Mouse (Mus musculus): ENCODE results near the gene Letm1.

The Letm1 gene

DNA sequence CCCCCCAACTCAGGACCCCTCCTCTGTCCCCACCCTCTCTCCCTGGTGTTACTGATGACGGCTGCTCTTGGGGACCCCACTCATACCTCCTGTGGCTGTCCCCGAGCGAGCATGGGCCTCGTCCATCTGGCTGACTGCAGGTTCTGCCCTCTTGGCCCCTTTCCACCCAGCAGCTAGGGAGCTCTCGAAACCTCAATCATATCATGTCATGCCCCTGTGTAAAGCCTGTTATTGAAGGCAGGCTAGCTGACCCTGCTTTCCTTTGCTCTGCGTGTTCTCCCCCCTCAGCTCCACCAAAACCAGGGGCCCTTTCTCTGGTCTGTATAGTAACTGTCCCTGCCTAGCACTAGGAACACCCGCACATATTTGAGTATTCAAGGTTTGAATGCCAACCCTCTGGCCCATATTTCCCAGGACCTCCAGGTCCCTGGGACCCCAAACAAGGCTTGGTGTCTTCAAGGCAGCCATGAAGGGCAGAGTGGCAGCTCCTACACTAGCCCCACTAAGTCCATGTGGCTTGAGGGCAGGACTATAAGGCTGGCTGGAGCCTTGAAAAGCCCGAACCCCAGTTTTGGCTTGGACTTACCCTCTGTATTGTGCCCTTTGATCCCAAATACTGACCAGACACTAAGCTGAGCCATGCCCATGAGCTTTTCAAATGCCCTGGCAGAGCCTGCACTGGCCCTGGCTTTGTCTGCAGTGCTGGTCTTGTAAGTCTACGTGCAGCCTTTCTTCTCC is 76.8 kb downstream of the Letm1 start:
- peak in 1 of 2 experiments; percentile 53 for DNase-seq

DNA sequence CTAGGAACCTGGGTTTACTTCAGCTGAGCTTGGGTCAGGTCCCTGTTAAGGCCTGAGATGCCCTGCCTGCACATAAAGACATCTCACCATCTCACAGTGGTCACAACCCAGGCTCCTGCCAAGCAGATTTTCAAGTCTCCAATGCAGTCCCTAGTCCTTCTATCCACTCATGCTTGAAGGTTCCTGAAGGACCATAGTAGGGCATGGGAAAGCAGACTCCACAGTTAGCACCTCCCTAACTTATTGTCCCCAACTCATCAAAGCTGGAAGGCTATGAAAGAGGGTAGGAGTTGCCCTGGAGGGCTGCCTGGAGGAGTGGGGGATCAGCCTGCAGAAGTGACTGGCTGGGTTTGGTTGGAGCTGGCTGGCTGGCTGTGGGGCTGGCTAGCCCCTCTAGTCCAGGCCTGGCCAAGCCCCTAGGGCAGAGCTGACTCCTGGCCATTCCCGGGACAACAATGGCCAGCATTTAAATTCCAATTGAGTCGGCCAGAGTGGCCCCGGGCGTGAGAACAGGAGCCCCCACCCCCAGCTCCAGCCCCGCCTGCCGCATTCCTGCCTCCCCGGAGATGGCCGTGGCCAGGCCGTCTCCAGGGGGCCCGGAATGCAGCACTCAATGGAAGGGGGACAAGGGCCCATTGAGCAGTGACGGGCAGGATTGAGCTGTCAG is 77.5 kb downstream of the Letm1 start:
- peak; percentile 60 to 72 for DNase-seq

DNA sequence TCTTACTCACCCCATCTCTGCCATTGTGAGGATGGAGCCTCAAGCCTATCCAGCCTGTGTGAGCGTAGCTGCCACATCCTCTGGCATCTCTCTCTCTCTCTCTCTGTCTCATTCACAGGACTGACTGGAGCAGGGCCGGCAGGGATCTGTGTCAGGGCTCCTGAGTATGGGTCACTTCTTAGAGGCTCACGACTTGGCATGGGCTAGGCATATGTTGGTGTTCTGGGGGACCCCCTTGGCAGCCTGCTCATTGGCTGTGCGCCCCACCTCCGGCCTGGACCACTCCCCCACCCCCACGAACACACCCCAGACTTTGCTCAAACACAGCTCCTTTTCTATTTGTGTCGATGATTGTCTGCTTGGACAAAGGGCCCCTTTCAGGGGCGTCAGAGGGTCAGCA is 78.6 kb downstream of the Letm1 start:
- DNase-seq = no peak

DNA sequence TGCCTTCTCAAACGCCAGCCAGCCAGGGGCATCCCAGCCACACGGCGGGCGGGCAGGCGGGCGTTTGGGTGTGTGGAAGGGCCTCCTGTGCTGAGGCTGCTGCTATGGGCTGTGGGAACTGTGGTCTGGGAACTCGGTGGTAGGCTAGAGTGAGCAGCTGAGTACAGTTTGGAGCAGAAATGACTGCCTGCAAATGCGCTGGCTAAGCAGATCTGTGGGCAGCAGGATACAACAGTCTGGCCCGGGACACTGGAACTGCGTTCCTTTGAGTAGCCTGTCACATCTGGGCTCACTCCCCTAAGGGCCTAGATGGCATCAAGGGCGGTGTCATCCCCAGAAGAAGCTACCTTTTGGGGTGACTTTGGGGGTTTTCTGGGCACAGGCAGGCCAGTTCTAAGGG is 80.8 kb downstream of the Letm1 start:
- no peak for DNase-seq

DNA sequence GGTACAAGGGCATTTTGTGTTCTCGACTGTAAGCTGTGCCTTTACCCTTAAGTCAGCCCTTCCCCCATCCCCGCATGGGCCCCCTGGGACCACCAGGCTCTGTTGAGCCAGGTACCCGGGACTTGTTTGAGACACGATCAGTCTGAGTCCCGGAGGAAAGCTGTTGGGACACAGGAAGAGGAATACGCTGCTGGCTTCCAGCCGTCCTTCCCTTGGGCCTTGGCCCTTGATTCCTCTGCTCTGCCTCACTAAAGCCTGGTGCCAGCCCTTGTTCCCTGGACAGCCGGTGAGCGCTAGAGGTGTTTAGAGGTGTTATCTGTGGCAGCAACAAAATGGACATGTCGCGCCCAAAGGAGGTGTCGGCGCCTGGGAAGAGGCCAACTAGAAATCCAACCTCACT is 82.6 kb downstream of the Letm1 start:
- no peak for DNase-seq

DNA sequence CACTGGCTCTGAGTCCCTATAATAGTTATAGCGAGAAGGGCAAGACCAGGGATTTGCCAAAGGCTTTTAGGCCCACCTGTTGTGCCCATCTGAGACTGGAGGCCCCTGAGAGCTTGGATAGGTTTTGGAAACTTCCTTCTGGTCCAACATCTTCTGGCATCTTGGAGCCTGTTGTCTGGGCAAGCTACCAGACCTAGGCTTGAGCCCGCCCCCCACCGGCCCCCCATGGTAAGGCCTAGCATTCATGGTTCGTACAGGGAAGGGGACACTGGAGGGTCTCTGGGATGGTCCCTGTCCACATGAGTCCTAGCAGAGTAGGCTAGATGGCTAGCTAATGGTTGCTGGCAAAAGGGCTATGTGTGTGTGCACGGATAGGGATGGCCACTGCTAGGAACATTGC is 83.9 kb downstream of the Letm1 start:
- DNase-seq = no peak

DNA sequence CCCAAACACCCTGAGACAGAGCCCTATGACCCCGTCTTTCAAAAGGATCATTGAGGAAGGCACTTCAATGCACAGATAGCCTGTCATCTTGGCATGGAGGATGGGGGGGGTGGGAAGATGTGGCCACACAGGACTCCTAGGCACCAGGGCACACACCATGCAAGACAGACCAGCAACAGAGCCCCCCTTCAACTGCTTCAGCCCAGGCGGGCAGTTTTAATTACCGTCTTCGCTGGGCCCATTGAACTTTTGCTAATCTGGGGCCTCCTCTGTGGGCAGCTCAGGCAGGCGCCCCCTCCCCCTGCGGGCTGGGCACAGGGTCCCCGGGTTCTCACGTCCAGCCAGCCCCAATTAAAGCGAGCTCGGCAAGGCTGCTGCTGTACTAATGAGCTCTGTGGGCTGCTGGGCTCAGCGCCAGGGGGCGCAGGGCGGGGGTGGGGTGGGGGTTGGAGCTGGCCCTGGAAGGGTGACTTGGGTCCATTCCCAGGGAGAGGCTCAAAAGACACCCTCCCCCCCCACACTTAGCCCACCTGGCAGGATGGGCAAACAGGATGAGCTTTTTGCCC is 84.6 kb downstream of the Letm1 start:
- peak in 1 of 2 experiments; percentile 52 for DNase-seq

DNA sequence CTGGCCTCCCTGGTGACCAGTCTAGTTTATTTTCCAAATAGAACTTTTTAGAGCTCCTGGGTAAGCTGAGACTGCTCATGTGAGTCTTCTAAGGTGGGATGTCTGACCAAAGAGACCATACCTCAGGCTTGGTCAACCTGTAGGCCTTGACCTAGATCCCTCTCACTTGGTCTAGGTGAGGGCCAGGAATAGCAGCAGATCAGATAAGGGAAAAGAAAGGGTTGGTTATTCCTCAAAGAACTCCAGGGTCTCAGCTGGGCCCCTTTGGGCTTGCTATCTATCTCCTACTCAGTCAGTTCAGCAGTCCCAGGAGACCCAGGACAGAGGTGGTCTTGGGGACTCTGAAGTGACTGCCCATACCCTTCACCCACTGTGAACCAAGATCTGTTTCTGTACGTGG is 85.1 kb downstream of the Letm1 start:
- no peak for DNase-seq

DNA sequence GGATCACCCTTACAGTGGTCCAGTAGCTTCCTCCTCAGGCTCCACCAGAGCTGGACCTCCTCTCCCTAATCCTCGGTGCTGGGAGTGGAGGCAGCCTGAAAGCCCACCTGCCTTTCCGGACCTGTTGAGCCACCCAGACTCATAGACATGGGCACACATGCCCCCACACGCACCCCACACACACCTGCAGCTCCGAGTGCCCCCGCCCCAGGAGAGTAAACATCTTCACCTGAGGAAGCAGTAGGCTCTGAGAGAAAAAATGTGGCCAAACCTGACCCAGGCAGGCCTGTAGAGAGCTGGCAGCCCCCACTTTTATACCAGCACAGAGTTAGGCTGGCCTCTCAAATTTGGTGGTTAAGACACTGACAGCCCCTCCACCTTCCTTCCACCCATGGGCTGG is 86.2 kb downstream of the Letm1 start:
- no peak for DNase-seq

DNA sequence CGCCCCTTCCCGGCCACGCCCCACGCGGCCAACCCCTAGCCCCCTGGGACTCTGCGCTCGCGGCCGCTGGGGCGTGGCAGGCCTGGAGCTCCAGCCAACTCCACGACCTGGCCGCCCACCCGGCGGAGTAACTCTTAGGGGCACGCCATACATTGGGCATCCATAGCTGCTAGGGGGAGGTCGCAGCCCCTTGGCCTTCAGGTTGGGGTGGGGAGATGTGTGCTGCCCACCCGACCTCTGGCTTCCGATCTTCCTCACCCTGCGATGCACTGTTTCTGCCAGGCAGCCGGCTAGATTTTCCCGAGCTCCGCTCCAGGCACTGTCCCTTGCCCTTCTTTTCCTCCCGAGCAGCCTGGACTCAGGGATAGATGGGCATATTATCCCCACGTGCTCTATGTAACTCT is 86.9 kb downstream of the Letm1 start:
- peak in 1 of 2 experiments; percentile 67 for DNase-seq

DNA sequence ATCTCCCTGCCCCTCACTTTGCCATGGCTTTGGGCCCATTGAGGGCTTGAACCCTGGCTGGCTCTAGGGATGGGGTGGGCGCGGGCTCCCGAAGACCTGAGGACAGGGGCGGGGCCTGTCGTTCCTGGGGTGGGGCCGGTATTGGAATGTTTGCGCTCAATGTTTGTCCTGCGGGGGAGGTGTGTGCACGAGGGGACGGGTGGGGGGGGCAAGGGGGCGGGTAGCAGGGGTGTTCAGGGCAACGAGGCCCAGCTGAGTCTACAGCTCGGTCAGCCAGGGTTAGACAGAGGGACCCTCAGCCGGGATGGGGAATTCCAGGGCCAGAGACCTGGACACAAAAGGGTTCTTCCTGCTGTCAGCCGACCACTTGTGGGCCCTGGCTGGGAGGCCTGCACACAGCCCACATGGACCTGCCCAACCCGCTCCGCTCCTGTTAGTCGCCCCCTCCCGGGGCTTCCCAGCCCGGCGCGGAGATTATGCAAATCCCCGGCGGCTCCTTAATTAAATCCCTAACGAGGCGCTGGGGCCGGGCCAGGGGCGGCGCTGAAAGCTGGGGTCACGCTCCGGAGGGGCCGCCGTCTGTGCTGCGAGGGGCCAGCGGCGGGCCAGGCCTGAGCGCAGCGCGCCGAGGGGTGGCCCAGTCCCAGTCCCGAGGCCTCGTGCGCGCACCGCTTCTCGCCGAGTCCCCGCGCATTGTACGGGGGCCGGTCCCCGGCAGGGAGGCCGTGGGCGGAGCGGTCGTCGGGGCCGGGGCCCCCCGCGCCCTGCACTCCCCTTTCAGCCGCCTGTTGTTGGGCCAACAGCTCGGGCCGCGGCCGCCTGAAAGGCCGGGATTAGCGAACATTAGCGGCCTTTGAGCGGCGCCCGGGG is 87.5 kb downstream of the Letm1 start:
- DNase-seq = peak; percentile 81 to 86

DNA sequence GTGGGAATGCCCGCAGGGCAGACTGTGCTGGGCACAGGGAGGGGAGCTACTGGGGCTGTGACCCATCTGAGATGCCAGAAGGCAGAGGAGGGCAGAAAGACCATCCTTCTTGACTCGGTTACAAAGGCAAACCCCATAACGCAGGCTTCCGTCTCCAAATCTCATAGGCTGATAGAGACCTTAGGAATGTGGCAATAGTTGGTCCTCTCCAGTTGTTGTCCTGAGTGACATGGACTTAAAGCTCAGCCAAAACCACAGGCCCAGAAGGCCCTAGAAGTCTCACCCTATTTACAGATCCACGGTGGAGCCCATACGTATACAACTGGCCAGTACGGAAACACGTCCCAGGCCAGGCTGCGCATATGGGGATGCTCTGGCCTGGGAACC is 88.2 kb downstream of the Letm1 start:
- DNase-seq = no peak

DNA sequence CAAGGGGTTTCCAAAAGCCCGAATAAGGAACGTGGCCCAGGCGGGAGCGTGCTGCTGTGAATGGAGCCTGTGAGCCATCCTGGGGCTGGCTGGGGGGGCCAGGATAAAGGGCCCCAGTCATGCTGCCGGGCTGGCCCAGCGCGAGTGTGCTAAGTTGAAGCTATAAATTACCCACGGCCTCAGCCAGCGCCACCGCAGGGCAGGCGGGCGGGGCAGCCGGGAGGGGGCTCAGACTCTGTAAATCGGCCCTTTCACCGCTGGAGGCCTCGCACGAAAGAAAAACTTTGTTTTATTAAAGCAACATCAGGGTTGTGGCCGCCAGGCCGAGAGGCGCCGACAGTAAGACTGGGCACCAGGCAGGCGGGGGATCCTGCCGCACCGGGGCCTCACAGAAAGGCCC is 90.2 kb downstream of the Letm1 start:
- DNase-seq = peak; percentile 75 to 85

DNA sequence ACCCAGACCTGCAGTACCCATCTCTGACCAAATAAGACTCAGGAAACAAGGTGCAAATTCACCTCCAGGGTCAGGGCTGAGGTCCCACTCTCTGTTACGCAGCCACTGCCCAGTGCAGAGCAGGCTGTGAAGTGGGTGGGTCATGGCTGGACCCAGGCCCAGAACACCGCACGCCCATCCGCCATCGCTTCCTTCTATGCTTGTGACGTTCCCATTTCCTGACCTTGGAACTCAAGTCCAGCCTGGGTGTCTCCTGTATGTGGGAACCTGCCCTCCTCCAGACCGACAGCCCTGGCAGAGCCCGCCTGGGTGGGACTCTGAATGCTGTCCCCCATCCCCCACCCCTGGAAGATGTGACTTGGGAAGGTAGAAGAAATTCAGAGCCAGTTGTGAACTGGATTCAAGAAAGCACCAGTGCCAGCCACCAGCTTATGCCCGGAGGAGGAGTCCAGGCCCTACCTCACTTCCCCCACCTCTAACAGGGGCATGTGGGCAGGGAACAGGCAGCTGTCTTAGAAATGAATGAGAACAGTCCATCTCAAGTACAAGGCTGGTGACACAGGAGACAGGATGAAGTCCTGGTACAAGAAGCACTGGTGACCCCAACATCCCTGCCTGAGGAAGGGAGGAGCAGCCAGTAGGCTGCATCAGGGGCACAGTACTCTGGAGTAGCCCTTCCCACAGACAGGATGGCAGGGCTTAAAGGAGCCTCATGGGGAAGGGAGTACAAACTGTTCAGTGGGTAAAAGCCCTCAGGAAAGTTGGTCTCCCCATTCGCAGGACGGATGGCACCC is 92.6 kb downstream of the Letm1 start:
- DNase-seq = peak in 1 of 2 experiments; percentile 71
